Mouse (Mus musculus) CH12.LX (cell line): ENCODE measurements at regions not wholly inside any gene's neighbourhood (a gene's known extent, or its start where the extent isn't known, plus 50 kb on each side); places are given as distances from the start of the nearest gene placed in this dataset.

Experiments
- DNase-seq: peaks from one replicate; pipeline ENCODE4 v3.0.0-alpha.2; 2013; ENCODE audit errors: extremely low read depth
- H3K27ac ChIP-seq: 2 replicates; pipeline ENCODE4 v1.5.1; 2012; ENCODE audit warnings: low read depth, mild to moderate bottlenecking, control low read depth, moderate library complexity; ENCODE audit not compliant: insufficient read depth
- H3K27me3 ChIP-seq: replicated peaks from 2 replicates; pipeline ENCODE3; 2012; ENCODE audit warnings: inconsistent platforms
- H3K36me3 ChIP-seq, 2 experiments: replicated peaks in 1 of 2; 2 replicates each; pipeline versions ENCODE3 to v1.6.1; 2012; ENCODE audit warnings: inconsistent platforms in 1 of 2, low read length in 1 of 2, mild to moderate bottlenecking in 1 of 2, mixed read lengths in 1 of 2, moderate library complexity in 1 of 2; ENCODE audit not compliant: control insufficient read depth in 1 of 2, insufficient read depth in 1 of 2
- H3K4me1 ChIP-seq, 2 experiments: 2 replicates each; pipeline ENCODE4 v1.6.1; 2012; ENCODE audit warnings: inconsistent platforms in 1 of 2, moderate library complexity in 1 of 2; ENCODE audit not compliant: insufficient read depth in 2 of 2, control insufficient read depth in 1 of 2
- H3K4me2 ChIP-seq: 2 replicates; pipeline ENCODE4 v1.6.1; 2012; ENCODE audit warnings: low read depth, mild to moderate bottlenecking, control low read depth; ENCODE audit not compliant: poor library complexity, insufficient read depth, severe bottlenecking
- H3K4me3 ChIP-seq, 3 experiments: fragments of 150-350 bp in 1 of 3; sonication (generic) in 1 of 3; replicated peaks in 1 of 3; 2 replicates each; pipeline versions ENCODE3 to v1.5.1; 2011 to 2012; ENCODE audit warnings: low read depth in 2 of 3, low read length in 2 of 3, mild to moderate bottlenecking in 2 of 3, moderate library complexity in 2 of 3, control low read depth in 1 of 3, improper control_type of control experiment in 1 of 3, inconsistent platforms in 1 of 3, mixed read lengths in 1 of 3; ENCODE audit not compliant: poor library complexity in 1 of 3
- H3K79me2 ChIP-seq: replicated peaks from 2 replicates; pipeline ENCODE4 v1.6.1; 2012; ENCODE audit warnings: mild to moderate bottlenecking, moderate library complexity; ENCODE audit not compliant: control insufficient read depth, poor library complexity, insufficient read depth, severe bottlenecking; ENCODE audit errors: extremely low read depth
- H3K9ac ChIP-seq: 2 replicates; pipeline ENCODE4 v1.6.1; 2012; ENCODE audit warnings: low read depth, mild to moderate bottlenecking, control low read depth, moderate library complexity; ENCODE audit not compliant: insufficient read depth
- H3K9me3 ChIP-seq: replicated peaks from 2 replicates; pipeline ENCODE3; 2012; ENCODE audit warnings: low read length, inconsistent platforms, mixed read lengths
- BHLHE40 ChIP-seq: IDR thresholded peaks from 2 replicates; pipeline ENCODE4 v1.6.1; 2011; ENCODE audit warnings: mild to moderate bottlenecking, low read depth, low read length, improper control_type of control experiment
- CHD1 ChIP-seq: IDR thresholded peaks from 2 replicates; pipeline ENCODE4 v1.6.1; 2012; ENCODE audit warnings: low read depth, low read length, improper control_type of control experiment, inconsistent platforms
- CHD2 ChIP-seq: IDR thresholded peaks from 2 replicates; pipeline ENCODE4 v1.6.1; 2011; ENCODE audit warnings: low read length, improper control_type of control experiment
- E2F4 ChIP-seq: IDR thresholded peaks from 2 replicates; pipeline ENCODE4 v1.6.1; 2011; ENCODE audit warnings: low read depth, low read length, improper control_type of control experiment; ENCODE audit not compliant: insufficient replicate concordance
- EP300 ChIP-seq: IDR thresholded peaks from 2 replicates; pipeline ENCODE4 v1.6.1; 2011; ENCODE audit warnings: low read length, improper control_type of control experiment
- ETS1 ChIP-seq: conservative IDR thresholded peaks from 2 replicates; pipeline ENCODE4 v1.6.1; 2012; ENCODE audit warnings: low read depth, mild to moderate bottlenecking, inconsistent platforms, low read length, improper control_type of control experiment, moderate library complexity
- GABPA ChIP-seq: IDR thresholded peaks from 2 replicates; pipeline ENCODE4 v1.6.1; 2012; ENCODE audit warnings: low read depth, low read length, improper control_type of control experiment, inconsistent platforms; ENCODE audit not compliant: insufficient replicate concordance
- HCFC1 ChIP-seq: IDR thresholded peaks from 2 replicates; pipeline ENCODE4 v1.6.1; 2012; ENCODE audit warnings: low read depth, mild to moderate bottlenecking, inconsistent platforms, low read length, improper control_type of control experiment
- JUN ChIP-seq: IDR thresholded peaks from 2 replicates; pipeline ENCODE4 v1.6.1; 2011; ENCODE audit warnings: low read depth, mild to moderate bottlenecking, low read length, improper control_type of control experiment, moderate library complexity; ENCODE audit not compliant: insufficient read depth
- KAT2A ChIP-seq: IDR thresholded peaks from 2 replicates; pipeline ENCODE4 v1.6.1; 2012; ENCODE audit warnings: low read length, improper control_type of control experiment, inconsistent platforms; ENCODE audit not compliant: insufficient replicate concordance
- MAFK ChIP-seq: IDR thresholded peaks from 2 replicates; pipeline ENCODE4 v1.6.1; 2011; ENCODE audit warnings: low read length, improper control_type of control experiment; ENCODE audit not compliant: insufficient replicate concordance
- MAX ChIP-seq: IDR thresholded peaks from 2 replicates; pipeline ENCODE4 v1.6.1; 2011; ENCODE audit warnings: low read length, improper control_type of control experiment
- MXI1 ChIP-seq: IDR thresholded peaks from 2 replicates; pipeline ENCODE4 v1.6.1; 2011; ENCODE audit warnings: mild to moderate bottlenecking, low read depth, low read length, improper control_type of control experiment
- MYC ChIP-seq: IDR thresholded peaks from 2 replicates; pipeline ENCODE4 v1.6.1; 2011; ENCODE audit warnings: low read depth, mild to moderate bottlenecking, improper control_type of control experiment, low read length
- NRF1 ChIP-seq: IDR thresholded peaks from 2 replicates; pipeline ENCODE4 v1.6.1; 2014; ENCODE audit warnings: low read depth, mild to moderate bottlenecking, inconsistent platforms, low read length, improper control_type of control experiment, moderate library complexity
- PAX5 ChIP-seq: IDR thresholded peaks from 2 replicates; pipeline ENCODE4 v1.6.1; 2012; ENCODE audit warnings: low read length, inconsistent platforms, mixed read lengths
- POLR2A ChIP-seq: IDR thresholded peaks from 2 replicates; pipeline ENCODE4 v1.6.1; 2011; ENCODE audit warnings: low read depth, mild to moderate bottlenecking, improper control_type of control experiment, low read length
- RAD21 ChIP-seq: IDR thresholded peaks from 2 replicates; pipeline ENCODE4 v1.6.1; 2011; ENCODE audit warnings: low read depth, mild to moderate bottlenecking, low read length, improper control_type of control experiment, moderate library complexity
- SIN3A ChIP-seq: IDR thresholded peaks from 2 replicates; pipeline ENCODE4 v1.6.1; 2012; ENCODE audit warnings: low read length, improper control_type of control experiment, inconsistent platforms
- SMC3 ChIP-seq: IDR thresholded peaks from 2 replicates; pipeline ENCODE4 v1.6.1; 2011; ENCODE audit warnings: low read depth, low read length, improper control_type of control experiment
- TBP ChIP-seq: conservative IDR thresholded peaks from 2 replicates; pipeline ENCODE4 v1.6.1; 2011; ENCODE audit warnings: low read depth, low read length, improper control_type of control experiment
- USF2 ChIP-seq: conservative IDR thresholded peaks from 2 replicates; pipeline ENCODE4 v1.6.1; 2011; ENCODE audit warnings: low read depth, low read length, improper control_type of control experiment
- ZKSCAN1 ChIP-seq: IDR thresholded peaks from 2 replicates; pipeline ENCODE4 v1.6.1; 2012; ENCODE audit warnings: low read depth, inconsistent platforms, low read length, improper control_type of control experiment, borderline replicate concordance
- ZNF384 ChIP-seq: IDR thresholded peaks from 2 replicates; pipeline ENCODE4 v1.6.1; 2012; ENCODE audit warnings: low read depth, low read length, improper control_type of control experiment, inconsistent platforms
- dilution Hi-C: fragments of 300-500 bp; cut with MboI; formaldehyde crosslinking; loops from 2 replicates; pipeline ENCODE4 v1.14.3; 2020; ENCODE audit warnings: low sequenced_read_pairs; ENCODE audit not compliant: extremely low pct_unique_long_range_greater_than_20kb, extremely low pct_ligation_motif_present
- in situ Hi-C: fragments of 300-500 bp; cut with MboI; formaldehyde crosslinking; loops from 3 replicates; pipeline ENCODE4 v1.14.3; 2019; ENCODE audit warnings: low sequenced_read_pairs, low pct_ligation_motif_present, low pct_unique_long_range_greater_than_20kb, mixed read lengths

DNA sequence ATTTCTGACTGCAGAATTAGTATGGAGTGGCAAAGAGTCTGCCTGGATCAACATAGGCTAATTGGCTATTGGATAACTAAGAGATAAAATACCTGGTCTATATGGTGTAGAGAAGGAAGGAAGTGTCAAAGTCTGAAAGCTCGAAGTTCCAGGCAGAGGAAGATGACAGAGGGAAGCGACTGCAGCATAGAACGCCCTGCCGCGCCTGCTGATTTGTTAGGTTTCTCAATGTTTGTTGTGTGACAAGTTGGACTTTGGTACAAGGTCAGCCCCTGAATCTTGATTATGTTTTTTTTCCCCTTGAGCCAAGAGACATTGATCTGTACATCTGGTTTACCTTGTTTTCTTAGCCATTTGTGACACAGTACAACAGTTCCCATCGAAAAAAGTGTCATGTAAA is 517.6 kb downstream of the Tshz3 start:
- H3K9me3 ChIP-seq: peaks cover 80% of the 10 kb centered on the region
- H3K9ac ChIP-seq: no peak overlapping the region
- no peaks in the 10 kb centered on the region for H3K4me1 ChIP-seq
- H3K27ac ChIP-seq: no peak overlapping the region
- no peak overlapping the region for H3K4me2 ChIP-seq
- H3K27me3 ChIP-seq: no peaks in the 10 kb centered on the region
- dilution Hi-C loops: no loop called here
- no peak for TF ChIP-seq BHLHE40
- TF ChIP-seq GABPA: no peak
- no peak for TF ChIP-seq EP300
- no peak for TF ChIP-seq MAX
- no peak for TF ChIP-seq ZNF384
- no peak for TF ChIP-seq ZKSCAN1
- no peak for TF ChIP-seq TBP
- TF ChIP-seq JUN: no peak
- TF ChIP-seq SMC3: no peak
- TF ChIP-seq ETS1: no peak
- TF ChIP-seq USF2: no peak
- TF ChIP-seq KAT2A: no peak
- no peak for TF ChIP-seq HCFC1
- TF ChIP-seq POLR2A: no peak
- TF ChIP-seq, all 38 proteins: peak for 0
- Histone ChIP-seq H3K36me3 (no peaks in the 10 kb centered on the region), H3K79me2 (no peaks in the 10 kb centered on the region), H3K4me3 (no peak overlapping the region)
- in situ Hi-C loops: no loop called here
- DNase-seq: no peak

DNA sequence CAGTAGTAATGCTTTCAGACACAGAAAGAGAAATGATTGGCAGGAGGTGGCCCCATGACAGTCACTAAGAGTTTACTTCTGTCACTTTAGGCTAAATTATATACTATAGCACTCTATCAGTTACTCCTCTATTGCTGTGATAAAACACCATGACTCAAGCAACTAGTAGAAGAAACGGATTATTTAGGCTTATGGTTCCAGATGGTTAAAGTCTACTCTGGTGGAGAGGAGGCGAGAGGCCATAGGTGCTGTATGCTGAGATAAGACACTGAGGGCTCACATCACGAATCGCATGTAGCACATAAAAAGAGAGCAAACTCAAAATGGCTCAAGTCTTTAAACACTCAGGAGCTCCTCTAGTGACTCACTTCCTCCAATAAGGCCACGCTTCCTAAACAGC is 522.6 kb downstream of the Tshz3 start:
- dilution Hi-C loops (no loop called here), in situ Hi-C loops (no loop called here)
- Histone ChIP-seq H3K9me3 (peaks cover 79% of the 10 kb centered on the region), H3K36me3 (no peaks in the 10 kb centered on the region), H3K27ac (no peak overlapping the region), H3K9ac (no peak overlapping the region), H3K4me1 (no peaks in the 10 kb centered on the region), H3K4me3 (no peak overlapping the region), H3K27me3 (no peaks in the 10 kb centered on the region), H3K79me2 (no peaks in the 10 kb centered on the region), H3K4me2 (no peak overlapping the region)
- no peak for DNase-seq
- TF ChIP-seq MAX (no peak), SMC3 (no peak), PAX5 (no peak), CHD1 (no peak), CHD2 (no peak), RAD21 (no peak), MXI1 (no peak), MYC (no peak), MAFK (no peak), NRF1 (no peak), SIN3A (no peak), EP300 (no peak), E2F4 (no peak)
